Mouse (Mus musculus): Measurements from ENCODE around the gene Ece1.
"Not testable (repeated sequence)": the region's sequence is repeated elsewhere in the genome, so short reads cannot be mapped to it uniquely, and the experiment has no call there.

The Ece1 gene

DNA sequence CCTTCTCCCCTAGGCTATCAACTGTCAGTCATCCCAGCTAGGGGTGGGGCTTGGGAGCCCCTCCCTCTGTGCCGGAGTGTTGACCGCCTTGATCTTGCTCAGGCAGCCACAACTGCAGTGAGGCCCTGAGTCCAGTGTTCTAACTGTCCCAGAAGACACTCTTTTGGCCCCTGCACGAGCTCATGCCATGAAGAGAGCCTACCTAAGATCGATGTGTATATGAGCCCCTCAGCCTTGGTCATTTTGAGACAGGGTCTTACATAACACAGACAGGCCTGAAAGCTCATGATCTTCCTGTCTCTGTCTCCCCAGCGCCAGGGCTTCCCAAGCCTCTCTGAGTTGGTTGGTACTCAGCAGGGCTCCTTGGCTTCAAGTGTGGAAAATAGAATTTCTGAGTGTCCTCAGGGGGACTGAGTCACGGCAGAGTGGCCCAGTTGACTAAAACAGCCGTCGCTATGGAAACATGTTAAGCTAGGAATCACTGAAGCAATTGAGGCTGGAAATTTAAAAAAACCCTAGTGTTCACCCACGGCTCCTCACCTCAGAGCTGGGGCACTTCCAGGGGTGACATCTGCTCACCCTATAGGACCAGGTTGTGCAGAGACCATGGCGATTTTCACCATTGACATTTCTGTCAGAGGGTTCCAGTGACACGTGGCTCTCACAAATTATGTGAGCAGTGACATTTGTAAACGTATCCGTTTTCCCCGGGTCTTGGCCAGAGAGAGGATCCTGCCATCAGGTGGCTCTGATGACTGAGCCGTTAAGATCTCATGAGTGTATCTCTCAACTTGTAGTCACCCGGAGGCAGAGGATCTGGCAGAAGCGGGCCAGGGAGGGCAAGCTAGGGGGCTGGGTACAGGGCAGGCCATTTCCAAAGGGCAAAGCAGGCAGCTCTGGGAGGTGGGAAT lies 80.1 kb downstream of the Ece1 start:
- peak; percentile 63 for DNase-seq (ENCODE audit: low read depth, low spot score)

DNA sequence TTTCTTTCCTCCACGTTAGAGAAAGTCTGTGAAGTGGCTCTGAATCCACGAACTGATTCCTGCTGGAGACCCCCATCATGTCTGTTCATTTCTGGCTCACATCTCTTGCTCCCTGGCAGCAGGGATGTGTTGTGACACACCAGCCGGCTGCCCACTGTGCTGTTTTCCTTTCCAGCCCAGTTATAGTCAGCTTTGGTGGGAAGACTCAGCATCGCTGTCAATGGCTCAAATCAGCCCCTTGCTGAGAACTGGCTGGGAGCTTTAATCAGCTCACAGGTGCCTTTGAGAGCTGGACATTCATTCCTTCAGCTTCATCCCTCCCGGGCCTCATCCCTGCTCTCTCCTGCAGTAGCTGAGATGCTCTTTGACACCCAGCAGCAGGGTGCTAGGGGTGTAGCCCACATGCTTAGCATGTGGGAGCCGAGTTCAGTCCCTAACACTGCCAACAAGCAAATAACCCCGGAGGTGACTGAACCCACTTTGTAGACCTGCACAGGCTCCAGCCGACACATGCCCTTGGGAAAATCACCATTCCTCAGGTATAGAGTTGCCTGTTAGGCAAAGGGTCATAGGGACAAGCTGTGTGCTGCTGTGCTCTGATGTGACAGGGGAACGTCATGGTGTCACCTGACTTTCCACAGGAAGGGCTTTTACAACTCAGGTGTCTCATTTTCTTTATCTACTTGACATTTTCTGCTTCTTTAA lies 80.9 kb downstream of the Ece1 start:
- no peak for DNase-seq (ENCODE audit: low read depth, low spot score)

DNA sequence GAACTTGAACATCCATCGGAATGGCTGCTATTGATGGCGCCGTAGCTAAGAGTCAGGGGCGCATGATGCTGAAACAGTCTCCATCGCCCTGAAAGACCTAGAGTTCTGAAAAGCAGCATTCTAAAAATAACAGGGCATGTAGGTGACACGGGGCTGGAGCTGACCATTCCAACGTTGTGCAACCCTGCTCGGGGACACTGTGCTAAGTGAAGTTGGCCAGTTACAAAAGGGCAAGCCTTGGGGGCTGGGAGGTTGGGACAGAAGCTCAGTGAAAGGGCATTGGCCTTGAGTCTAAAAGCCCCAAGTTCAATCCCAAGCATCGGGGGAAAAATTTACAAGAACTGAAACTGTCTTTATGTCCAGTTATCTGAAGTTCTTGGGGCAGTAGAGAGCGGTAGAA lies 81.5 kb downstream of the Ece1 start:
- no peak for DNase-seq (ENCODE audit: low read depth, low spot score)

DNA sequence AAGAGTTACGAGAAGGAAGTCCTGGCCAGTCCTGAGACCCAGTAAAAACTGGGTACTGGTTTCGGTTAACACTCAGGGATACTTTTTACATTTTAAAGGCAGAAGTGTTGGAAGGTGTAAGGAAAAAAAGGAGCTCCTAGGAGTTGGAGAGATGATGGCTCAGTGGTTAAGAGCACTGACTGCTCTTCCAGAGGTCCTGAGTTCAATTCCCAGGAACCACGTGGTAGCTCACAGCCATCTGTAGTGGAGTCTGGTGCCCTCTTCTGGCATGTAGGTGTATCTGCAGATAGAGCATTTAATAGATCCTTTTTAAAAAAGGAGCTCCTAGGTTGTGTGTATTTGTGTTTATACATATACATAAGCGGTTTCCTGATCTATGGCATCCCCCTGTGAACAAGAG lies 83.3 kb downstream of the Ece1 start:
- peak; percentile 65 for DNase-seq (ENCODE audit: low read depth, low spot score)

DNA sequence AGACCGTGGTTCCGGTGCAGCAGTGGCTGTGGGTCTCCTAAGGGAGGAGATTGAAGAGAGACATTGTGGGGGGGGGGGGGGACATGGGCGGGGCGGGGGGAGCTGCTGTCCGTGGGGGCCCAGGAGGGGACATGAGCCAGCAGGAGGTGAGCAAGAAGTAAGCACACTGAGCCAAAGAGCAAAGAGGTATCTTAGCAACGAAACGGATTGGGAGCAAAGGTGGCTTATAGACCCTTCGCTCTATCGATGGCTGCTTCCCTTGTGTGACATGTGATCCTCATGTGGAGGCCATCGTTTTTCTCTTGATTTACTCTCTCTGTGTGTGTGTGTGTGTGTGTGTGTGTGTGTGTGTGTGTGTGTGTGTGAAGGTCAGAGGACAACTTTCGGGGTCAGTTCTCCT lies 84.4 kb downstream of the Ece1 start:
- DNase-seq (ENCODE audit: low read depth, low spot score) = no peak

DNA sequence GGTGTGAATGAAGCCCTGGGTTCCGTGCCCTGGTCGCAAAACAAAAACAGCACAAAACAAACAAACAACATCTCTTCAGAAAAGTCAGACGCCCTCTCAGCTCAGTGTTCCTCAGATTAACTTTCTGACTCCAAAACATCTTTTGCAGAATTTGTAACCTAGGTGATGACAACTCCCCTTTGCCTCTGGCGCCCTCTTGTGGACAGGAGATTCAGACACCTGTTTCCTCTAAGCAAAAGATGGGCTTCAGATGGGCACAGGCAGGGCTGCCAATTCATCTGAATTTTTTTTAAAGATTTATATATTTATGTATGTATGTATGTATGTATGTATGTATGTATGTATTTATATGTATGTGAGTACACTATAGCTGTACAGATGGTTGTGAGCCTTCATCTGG lies 90.8 kb downstream of the Ece1 start:
- DNase-seq (ENCODE audit: low read depth, low spot score) = peak; percentile 80

DNA sequence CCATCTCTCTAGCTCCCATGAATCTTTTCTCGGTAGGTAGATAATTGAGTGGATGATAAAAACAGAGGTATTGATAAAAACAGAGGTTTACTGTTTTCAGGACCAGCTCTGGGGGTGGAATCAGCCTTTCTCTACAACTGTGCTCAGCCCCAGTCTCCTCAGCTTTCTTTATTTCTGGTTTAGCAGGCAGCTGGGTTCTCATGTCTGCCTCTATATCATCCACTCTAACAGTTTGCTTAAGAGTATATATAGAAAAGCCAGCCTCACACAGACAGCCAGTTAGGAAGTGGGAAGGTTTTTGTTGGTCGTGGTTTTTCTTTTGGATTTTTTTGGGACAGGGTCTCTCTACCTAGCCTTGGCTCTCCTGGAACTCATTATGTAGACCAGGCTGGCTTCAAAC lies 92.1 kb downstream of the Ece1 start:
- DNase-seq (ENCODE audit: low read depth, low spot score) = no peak

DNA sequence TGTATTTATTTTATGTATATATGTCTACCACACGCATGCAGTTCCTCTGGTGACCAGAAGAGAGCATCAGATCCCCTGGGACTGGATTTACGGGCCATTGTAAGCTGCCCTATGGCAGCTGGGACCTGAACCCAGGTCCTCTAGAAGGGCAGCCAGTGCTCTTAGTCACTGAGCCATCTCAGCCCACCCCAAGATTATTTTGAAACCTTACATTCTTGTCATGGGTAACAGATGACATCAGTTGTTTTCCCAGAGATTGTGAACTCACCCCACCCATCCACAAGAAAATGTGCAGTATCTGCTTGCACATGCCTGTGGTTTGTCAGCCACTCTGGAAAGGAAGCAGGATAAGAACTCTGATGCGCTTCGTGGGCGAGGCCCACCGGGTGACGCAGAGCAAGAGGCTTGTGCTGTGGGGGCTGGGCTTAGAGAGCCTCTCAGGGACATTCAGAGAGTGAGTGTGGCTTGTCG lies 92.9 kb downstream of the Ece1 start:
- DNase-seq (ENCODE audit: low read depth, low spot score) = peak; percentile 53

DNA sequence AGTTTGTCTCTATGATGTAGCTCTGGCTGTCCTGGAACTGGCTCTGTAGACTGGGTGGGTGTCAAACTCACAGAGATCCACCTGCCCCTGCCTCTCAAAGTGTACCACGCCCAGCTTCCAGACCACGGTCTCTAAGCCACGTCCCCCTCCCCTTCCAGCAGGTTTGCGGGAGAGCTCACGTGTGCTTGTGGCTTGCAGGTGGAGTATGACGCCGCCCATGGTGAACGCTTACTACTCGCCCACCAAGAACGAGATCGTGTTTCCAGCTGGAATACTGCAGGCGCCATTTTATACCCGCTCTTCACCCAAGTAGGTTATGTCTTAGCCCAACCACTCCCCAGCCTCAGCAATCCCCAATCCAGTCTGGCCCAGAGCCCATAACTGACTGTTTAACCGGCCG lies 94.2 kb downstream of the Ece1 start:
- DNase-seq (ENCODE audit: low read depth, low spot score) = no peak

DNA sequence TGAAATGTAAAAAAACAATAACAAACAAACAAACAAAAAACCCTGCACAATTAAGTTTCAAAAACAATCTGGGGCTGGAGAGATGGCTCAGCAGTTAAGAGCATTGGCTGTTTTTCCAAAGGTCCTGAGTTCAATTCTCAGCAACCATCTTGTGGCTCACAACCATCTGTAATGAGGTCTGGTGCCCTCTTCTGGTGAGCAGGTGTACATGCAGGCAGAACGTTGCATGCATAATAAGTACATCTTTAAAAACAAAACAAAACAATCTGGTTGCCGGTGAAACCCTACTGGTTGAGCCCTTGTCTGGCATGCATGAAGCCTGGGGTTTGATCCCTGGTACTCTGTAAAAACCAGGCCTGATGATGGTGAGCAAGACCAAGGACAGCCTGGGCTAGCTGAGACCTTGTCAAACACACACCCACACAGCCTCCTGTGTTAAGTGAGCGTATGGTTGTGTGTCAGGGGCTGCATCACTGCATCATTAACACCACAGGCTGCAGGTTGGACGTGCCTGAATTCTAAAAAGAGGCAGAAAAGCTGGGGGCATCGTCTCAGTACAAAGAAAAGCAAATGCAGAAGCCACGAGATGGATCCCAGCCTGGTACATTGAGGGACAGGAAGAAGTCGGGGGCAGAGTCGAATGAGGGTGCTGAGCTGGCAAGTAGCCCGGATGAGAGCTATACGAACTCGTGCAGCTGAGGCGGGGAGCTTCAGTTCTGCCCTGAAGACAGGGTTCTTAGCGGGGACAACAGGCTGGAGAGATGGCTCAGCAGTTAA lies 98.0 kb downstream of the Ece1 start:
- DNase-seq (ENCODE audit: low read depth, low spot score) = peak; percentile 70

DNA sequence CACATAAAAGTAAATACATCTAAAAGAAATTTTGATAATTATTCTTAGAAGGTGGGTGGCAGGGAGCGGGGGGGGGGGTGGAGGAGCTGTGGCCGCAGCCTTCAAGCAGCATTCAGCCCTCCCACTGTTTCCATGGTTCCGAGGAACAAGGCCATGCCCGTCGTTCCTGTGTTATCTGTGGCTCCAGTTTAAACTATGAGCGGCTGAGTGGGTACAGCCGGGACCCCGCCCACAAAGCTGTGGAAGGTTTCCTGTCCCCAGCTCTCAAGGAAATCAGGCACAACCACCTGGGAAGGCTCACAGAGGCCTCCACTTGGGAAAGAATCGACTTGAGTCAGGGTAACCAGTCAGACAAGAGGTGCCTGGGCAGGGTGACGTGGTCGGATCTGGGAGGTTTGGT lies 98.7 kb downstream of the Ece1 start:
- no peak for DNase-seq (ENCODE audit: low read depth, low spot score)

DNA sequence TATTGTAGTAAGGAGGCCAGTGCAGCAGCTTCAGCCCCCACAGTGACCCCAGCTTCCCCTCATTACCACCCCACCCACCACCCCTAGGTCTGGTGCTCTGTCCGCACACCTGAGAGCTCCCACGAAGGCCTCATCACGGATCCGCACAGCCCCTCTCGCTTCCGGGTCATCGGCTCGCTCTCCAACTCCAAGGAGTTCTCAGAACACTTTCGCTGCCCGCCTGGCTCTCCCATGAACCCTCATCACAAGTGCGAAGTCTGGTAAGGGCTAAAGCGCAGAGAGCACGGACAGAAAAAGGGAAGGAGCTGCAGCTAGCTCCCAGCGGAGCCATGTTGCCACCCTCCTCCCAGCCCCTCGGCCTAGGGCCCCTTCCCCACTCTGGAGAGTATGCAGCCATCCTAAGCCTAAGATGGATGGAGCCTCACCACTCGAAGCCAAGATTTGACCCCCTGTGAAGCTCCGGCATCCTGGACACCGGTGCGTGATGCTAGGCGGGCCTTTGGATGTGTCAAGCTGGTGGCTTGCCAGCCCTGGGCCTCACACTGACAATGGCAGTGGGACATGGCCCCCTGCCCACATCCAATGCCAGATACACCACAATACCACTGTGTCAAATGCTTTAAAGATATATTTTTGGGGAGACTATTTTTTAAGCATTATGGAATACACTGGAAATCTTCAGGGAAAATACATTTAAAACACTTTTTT lies 100.8 kb downstream of the Ece1 start:
- no peak for DNase-seq (ENCODE audit: low read depth, low spot score)

DNA sequence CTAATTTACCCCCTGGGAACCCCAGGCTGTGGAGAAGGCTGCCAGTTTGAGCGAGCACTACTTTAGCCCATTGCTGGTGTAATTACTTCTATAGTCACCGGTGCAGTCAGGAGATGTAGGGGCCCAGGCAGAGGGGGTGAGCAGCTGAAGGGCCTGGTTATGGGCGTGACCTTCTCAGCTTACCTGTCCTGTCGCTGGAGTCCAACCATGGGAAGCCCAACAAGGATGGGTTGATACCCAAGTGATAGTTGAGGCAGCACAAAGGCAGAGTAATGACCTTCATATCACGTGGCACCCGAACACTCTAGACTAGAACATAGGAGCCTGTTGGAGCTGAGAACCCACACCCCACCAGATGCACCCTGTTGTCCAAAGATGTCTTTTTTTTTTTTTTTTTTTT lies 101.4 kb downstream of the Ece1 start:
- no peak for DNase-seq (ENCODE audit: low read depth, low spot score)

DNA sequence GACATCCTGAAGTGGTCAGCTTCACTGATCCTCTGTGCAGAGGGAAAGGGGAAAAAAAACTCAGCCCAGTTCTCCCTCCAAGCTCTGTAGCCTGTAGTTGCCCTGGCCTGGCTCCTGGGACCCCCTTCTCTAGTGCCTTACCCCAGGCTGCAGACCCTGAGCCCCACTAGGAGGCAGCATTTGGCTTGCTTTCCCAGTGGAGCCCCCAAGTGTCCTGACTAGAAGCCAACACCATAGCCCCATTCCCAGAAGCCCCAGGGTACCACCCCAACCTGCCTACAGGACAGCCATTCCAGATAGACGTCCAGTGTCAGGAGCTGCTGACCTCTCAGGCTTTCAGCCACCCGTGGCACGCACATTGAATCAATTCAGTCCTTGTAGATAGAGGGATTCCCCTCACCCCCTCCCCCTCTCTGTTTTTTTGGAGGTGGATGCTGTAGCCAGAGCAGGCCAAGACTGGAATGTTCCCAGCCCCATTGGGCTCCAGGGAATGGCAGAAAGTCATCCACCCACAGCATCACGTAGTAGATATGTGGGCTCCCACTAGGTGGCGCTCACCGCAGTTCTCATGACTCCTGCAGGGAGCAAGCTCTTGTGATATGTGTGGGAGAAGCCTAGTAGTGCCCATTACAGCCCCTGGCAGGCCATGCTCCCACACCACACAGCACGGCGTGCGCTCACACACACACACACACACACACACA lies 102.0 kb downstream of the Ece1 start:
- peak; percentile 93 for DNase-seq (ENCODE audit: low read depth, low spot score)

DNA sequence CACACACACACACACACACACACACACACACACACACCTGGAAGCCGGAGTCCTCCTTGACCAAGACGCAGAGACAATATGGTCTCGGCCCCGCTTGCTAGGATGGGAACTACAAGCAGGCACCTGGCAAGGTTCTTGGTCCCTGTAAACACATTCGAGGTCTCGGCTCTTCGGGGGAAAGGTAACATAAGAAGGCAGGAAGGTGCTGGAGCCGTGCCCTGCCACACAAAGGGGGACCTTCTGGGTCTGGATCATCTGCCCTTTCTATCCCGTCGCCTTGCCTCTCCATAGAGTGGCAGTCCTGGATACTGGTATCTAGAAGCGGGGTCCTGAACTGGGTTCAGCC lies 102.5 kb downstream of the Ece1 start:
- no peak for DNase-seq (ENCODE audit: low read depth, low spot score)

DNA sequence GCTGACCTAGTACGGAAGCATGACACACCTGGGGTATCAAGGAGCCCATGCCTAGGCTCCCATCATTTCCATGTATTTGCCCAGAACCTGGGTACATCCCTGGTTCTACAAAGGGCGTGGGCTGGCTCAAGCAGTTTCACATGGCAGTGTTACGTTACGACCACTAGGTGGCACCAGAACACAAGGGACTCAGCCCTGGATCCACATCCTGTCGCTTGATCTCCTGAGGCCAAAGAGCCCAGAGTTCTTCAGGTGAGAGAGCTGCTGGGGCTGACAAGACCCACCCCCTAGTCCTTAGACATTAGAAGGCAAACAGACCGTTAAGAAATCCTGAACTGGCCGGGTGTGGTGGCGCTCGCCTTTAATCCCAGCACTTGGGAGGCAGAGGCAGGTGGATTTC lies 106.2 kb downstream of the Ece1 start:
- DNase-seq (ENCODE audit: low read depth, low spot score) = peak; percentile 89

DNA sequence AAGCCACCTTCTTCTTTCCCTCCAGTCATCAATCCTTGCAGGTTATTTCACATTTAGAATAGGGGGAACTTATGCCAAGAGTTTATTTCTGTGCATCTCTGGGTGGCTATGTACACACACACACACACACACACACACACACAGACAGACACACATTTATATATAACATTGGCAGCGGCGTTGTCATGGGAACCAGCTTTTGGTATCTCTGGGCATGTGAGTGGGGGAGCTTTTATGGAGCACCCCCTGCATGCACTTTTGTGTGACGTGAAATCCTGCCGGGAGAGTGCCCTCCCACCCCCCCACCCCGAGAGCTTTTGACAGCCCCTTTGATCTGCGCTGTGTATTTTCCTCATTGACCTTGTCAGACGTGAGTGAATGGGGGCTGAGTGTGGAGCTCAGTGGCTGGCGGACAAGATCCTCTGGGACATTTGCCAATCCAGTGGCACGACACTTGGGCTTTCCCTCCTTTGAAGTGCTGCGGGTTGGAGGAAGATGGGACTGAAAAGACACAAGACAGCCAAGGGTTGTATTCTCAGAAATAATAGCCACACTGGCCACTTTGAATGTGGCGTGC lies 108.7 kb downstream of the Ece1 start:
- DNase-seq (ENCODE audit: low read depth, low spot score) = not testable (repeated sequence)

DNA sequence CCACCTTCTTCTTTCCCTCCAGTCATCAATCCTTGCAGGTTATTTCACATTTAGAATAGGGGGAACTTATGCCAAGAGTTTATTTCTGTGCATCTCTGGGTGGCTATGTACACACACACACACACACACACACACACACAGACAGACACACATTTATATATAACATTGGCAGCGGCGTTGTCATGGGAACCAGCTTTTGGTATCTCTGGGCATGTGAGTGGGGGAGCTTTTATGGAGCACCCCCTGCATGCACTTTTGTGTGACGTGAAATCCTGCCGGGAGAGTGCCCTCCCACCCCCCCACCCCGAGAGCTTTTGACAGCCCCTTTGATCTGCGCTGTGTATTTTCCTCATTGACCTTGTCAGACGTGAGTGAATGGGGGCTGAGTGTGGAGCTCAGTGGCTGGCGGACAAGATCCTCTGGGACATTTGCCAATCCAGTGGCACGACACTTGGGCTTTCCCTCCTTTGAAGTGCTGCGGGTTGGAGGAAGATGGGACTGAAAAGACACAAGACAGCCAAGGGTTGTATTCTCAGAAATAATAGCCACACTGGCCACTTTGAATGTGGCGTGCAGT lies 112.9 kb downstream of the Ece1 start:
- not testable (repeated sequence) for DNase-seq (ENCODE audit: low read depth, low spot score)

DNA sequence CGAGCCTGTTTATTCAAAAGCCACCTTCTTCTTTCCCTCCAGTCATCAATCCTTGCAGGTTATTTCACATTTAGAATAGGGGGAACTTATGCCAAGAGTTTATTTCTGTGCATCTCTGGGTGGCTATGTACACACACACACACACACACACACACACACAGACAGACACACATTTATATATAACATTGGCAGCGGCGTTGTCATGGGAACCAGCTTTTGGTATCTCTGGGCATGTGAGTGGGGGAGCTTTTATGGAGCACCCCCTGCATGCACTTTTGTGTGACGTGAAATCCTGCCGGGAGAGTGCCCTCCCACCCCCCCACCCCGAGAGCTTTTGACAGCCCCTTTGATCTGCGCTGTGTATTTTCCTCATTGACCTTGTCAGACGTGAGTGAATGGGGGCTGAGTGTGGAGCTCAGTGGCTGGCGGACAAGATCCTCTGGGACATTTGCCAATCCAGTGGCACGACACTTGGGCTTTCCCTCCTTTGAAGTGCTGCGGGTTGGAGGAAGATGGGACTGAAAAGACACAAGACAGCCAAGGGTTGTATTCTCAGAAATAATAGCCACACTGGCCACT lies 117.1 kb downstream of the Ece1 start:
- DNase-seq (ENCODE audit: low read depth, low spot score) = not testable (repeated sequence)

DNA sequence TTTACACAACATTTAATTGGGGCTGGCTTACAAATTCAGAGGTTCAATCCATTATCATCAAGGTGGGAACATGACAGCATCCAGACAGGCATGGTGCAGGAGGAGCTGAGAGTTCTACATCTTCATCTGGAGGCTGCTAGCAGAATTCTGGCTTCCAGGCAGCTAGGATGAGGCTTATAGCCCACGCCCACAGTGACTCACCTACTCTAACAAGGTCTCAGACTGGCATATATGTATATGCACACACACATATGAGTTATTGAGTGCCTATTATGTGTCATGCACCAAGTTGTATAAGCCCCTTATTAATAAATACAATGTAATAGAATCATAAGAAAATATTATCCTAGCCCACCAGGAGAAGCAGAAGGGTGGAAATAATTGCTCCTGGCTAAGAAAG lies 120.8 kb downstream of the Ece1 start:
- no peak for DNase-seq (ENCODE audit: low read depth, low spot score)
